Mouse (Mus musculus): ENCODE data around the gene Gsto1. TPM values are rescaled to one million over a fixed set of nuclear protein-coding genes. Genes with fewer than 3 reads are reported as not detected.

The Gsto1 gene
- total and polyA plus RNA-seq, 3 experiments, result 143 to 461 (median 190) TPM

DNA sequence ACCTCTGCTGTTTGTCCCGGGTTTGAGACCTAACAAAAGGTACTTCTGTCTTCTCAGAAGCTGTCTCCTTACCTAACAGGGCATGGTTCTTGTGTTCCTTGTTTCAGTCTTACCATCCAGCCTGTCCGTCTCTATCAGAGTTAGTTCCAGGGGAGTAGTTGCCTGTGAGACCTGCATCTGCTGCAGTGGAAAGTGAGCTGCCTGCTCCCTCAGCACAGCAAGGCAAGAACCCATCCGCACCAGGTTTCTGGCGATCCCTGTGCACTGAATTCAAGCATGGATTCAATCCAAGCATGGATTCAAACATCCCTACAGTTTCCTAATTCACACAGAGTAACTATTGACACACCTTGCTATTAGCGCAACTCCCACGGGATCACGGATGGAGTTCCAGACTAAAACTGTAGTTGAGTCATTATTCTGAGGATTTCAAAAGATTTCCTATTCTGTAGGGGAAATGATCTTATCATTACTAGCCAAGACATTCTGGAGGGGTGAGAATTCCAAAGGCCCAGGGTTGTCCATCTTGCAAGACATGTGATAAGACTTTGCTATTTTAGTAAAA lies 15.4 kb downstream of the Gsto1 start (continued):
- TF ChIP-seq CTCF (IDR thresholded peaks at IDR 0.05 in 2 of 3, conservative IDR thresholded peaks at IDR 0.05 in 1 of 3; ENCODE audit: control insufficient read depth in 1 of 3, insufficient read depth in 1 of 3, low read depth in 2 of 3, low read length in 3 of 3, poor library complexity in 1 of 3, severe bottlenecking in 1 of 3), result no peak
- no peak for TF ChIP-seq RCOR1 (IDR thresholded peaks at IDR 0.05; ENCODE audit: low read depth, low read length)
- TF ChIP-seq POLR2A (IDR thresholded peaks at IDR 0.05; ENCODE audit: control insufficient read depth in 1 of 2, insufficient read depth in 1 of 2, low read depth in 1 of 2, low read length in 2 of 2, poor library complexity in 1 of 2), result no peak
- TF ChIP-seq RAD21 (IDR thresholded peaks at IDR 0.05; ENCODE audit: low read depth, low read length), result no peak

DNA sequence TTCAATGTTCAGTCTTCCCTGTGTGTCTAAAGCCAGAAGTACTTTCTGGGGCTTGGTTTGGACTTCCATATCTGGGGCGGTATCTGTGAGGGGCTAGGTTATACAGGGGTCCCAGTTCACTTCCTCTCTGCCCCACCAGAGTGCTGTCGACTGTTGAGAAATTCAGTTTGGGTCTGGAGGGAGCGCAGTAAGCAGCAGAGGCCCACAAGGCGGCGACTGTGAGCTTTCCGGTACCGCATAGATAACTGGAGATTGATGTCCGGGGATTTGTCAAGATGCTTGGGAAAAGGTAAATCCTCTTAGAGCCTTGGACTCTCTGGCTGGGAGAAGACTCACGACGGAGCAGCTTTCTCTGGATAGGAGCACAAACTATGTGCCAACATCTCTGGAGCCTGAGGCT lies 16.7 kb downstream of the Gsto1 start:
- no peak for TF ChIP-seq POLR2AphosphoS2 (IDR thresholded peaks at IDR 0.05; ENCODE audit: low read length)
- TF ChIP-seq NELFE (IDR thresholded peaks at IDR 0.05; ENCODE audit: low read depth, low read length), result no peak
- no peak for DNase-seq (ENCODE audit: low read depth, low spot score)
- H3K79me2 ChIP-seq (ENCODE audit: control insufficient read depth, insufficient read depth, low read length, poor library complexity), result no peaks in the 10 kb centered on the region

DNA sequence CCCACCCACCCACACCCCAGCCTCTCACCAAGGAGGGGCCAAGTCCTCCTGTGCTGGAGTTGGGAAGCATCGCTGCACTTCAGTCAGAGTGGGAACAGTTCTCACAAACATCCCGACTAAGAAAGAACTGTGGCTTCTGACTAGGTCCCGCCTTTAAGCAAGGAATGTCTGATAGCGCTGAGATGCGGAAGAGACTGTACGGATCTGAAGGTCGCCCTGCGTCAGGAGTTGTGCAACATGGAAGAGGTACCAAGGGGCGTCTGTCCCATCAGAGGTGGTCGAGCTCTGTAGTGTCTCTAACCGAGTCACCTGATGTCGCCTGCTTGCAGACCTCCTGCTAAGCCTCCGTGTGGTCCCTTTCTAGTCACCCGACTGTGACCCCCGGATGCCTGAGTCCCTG lies 21.5 kb downstream of the Gsto1 start:
- H3K79me2 ChIP-seq (ENCODE audit: control insufficient read depth, insufficient read depth, low read length, poor library complexity), result no peaks in the 10 kb centered on the region
- H3K4me3 ChIP-seq (ENCODE audit: control insufficient read depth in 1 of 2, insufficient read depth in 1 of 2, low read depth in 2 of 2, low read length in 2 of 2), result no peak overlapping the region
- no peak overlapping the region for H3K27ac ChIP-seq (ENCODE audit: control insufficient read depth, low read depth, low read length)
- DNase-seq (ENCODE audit: low read depth, low spot score), result no peak
- no peaks in the 10 kb centered on the region for H3K36me3 ChIP-seq (ENCODE audit: control insufficient read depth in 1 of 2, insufficient read depth in 2 of 2, low read length in 2 of 2)
- no peak overlapping the region for H3K9ac ChIP-seq (ENCODE audit: control insufficient read depth, low read depth, low read length, poor library complexity, severe bottlenecking)
- peaks cover 0 to 2% of the 10 kb centered on the region in 2 experiments; a peak in 1 of 4 replicates for H3K27me3 ChIP-seq (ENCODE audit: control insufficient read depth in 1 of 2, insufficient read depth in 2 of 2, low read length in 2 of 2)
- TF ChIP-seq RCOR1 (IDR thresholded peaks at IDR 0.05; ENCODE audit: low read depth, low read length), result no peak
- no peak for TF ChIP-seq NELFE (IDR thresholded peaks at IDR 0.05; ENCODE audit: low read depth, low read length)
- no peak for TF ChIP-seq TAL1 (IDR thresholded peaks at IDR 0.05; ENCODE audit: low read length)
- no peak for TF ChIP-seq MYB (IDR thresholded peaks at IDR 0.05; ENCODE audit: low read depth, low read length)
- no peak for TF ChIP-seq GABPA (IDR thresholded peaks at IDR 0.05; ENCODE audit: low read depth, low read length)
- no peak for TF ChIP-seq CTCF (IDR thresholded peaks at IDR 0.05 in 2 of 3, conservative IDR thresholded peaks at IDR 0.05 in 1 of 3; ENCODE audit: control insufficient read depth in 1 of 3, insufficient read depth in 1 of 3, low read depth in 2 of 3, low read length in 3 of 3, poor library complexity in 1 of 3, severe bottlenecking in 1 of 3)
- TF ChIP-seq ETS1 (IDR thresholded peaks at IDR 0.05; ENCODE audit: low read depth, low read length), result no peak
- no peak for TF ChIP-seq ZNF384 (IDR thresholded peaks at IDR 0.05; ENCODE audit: low read depth, low read length)
- TF ChIP-seq BHLHE40 (IDR thresholded peaks at IDR 0.05; ENCODE audit: borderline replicate concordance, low read depth, low read length), result no peak
- no peak for TF ChIP-seq NRF1 (IDR thresholded peaks at IDR 0.05; ENCODE audit: insufficient read depth, low read depth, low read length, poor library complexity, severe bottlenecking)
- TF ChIP-seq CHD1 (IDR thresholded peaks at IDR 0.05; ENCODE audit: low read depth, low read length), result no peak
- TF ChIP-seq MAFK (IDR thresholded peaks at IDR 0.05; ENCODE audit: borderline replicate concordance, low read depth, low read length), result no peak
- TF ChIP-seq HCFC1 (IDR thresholded peaks at IDR 0.05; ENCODE audit: low read depth, low read length), result no peak
- TF ChIP-seq USF1 (IDR thresholded peaks at IDR 0.05; ENCODE audit: low read depth, low read length), result no peak
- no peak for TF ChIP-seq MEF2A (IDR thresholded peaks at IDR 0.05; ENCODE audit: extremely low read depth, insufficient replicate concordance, low read depth, low read length, poor library complexity, severe bottlenecking)
- TF ChIP-seq JUND (IDR thresholded peaks at IDR 0.05; ENCODE audit: low read depth, low read length), result no peak
- no peak for TF ChIP-seq UBTF (IDR thresholded peaks at IDR 0.05; ENCODE audit: borderline replicate concordance, insufficient read depth, low read depth, low read length)
- no peak for TF ChIP-seq SIN3A (IDR thresholded peaks at IDR 0.05; ENCODE audit: low read length)
- no peak for TF ChIP-seq USF2 (IDR thresholded peaks at IDR 0.05; ENCODE audit: borderline replicate concordance in 1 of 2, insufficient read depth in 1 of 2, low read depth in 1 of 2, low read length in 2 of 2)
- H3K9me3 ChIP-seq (replicated peaks; ENCODE audit: insufficient read depth, low read length), result no peaks in the 10 kb centered on the region
- H3K4me1 ChIP-seq (ENCODE audit: control insufficient read depth in 1 of 2, insufficient read depth in 2 of 2, low read length in 2 of 2), result no peaks in the 10 kb centered on the region

More for the DNA sequence above, 16.7 kb downstream of the Gsto1 start:
- Histone ChIP-seq H3K27ac (ENCODE audit: control insufficient read depth, low read depth, low read length) (no peak overlapping the region), H3K4me1 (ENCODE audit: control insufficient read depth in 1 of 2, insufficient read depth in 2 of 2, low read length in 2 of 2) (no peaks in the 10 kb centered on the region; a peak in 1 of 4 replicates), H3K9me3 (replicated peaks; ENCODE audit: insufficient read depth, low read length) (no peaks in the 10 kb centered on the region), H3K36me3 (ENCODE audit: control insufficient read depth in 1 of 2, insufficient read depth in 2 of 2, low read length in 2 of 2) (no peaks in the 10 kb centered on the region), H3K4me3 (ENCODE audit: control insufficient read depth in 1 of 2, insufficient read depth in 1 of 2, low read depth in 2 of 2, low read length in 2 of 2) (no peak overlapping the region), H3K9ac (ENCODE audit: control insufficient read depth, low read depth, low read length, poor library complexity, severe bottlenecking) (no peak overlapping the region), H3K27me3 (ENCODE audit: control insufficient read depth in 1 of 2, insufficient read depth in 2 of 2, low read length in 2 of 2) (no peaks in the 10 kb centered on the region)
